In genomic region chr10:96293622-96294021, GRCm38 (mm10) we compare ENCODE assay signal across 21 mouse cellular contexts.
DNase-seq lines count a peak whose midpoint lies in the region; ATAC-seq and TF ChIP-seq lines count a peak whose summit lies in the region.
"Had no signal": no experiment of that assay in that cellular context is flagged by ENCODE, and none has a peak within 500 bp of the region (broad histone marks: within the 10 kb centered on the region; RNA-seq: fewer than 3 reads in every experiment).

No protein-coding gene starts in this region.

- no peaks in the 10 kb centered on the region for H3K36me3 ChIP-seq in forebrain, embryonic 14.5 days (ENCODE audit: control insufficient read depth, insufficient read depth, low read length)
- H3K36me3 ChIP-seq in forebrain, embryonic 12.5 days (replicated peaks), result no peaks in the 10 kb centered on the region
- no peaks in the 10 kb centered on the region for H3K36me3 ChIP-seq in midbrain, postnatal 0 days (ENCODE audit: insufficient read depth, low read length)
- no peaks in the 10 kb centered on the region for H3K36me3 ChIP-seq in midbrain, embryonic 13.5 days
- H3K36me3 ChIP-seq in forebrain, embryonic 16.5 days (ENCODE audit: control insufficient read depth, insufficient read depth), result no peaks in the 10 kb centered on the region
- H3K36me3 ChIP-seq: heart, embryonic 12.5 days; hindbrain, embryonic 13.5 days; limb, embryonic 10.5 days; midbrain, embryonic 10.5 days had no signal

- H3K4me1 ChIP-seq in forebrain, embryonic 14.5 days (ENCODE audit: control insufficient read depth, insufficient read depth, low read length), result no peaks in the 10 kb centered on the region; the same call in 1 of the 2 replicates
- H3K4me1 ChIP-seq in forebrain, embryonic 12.5 days, result no peaks in the 10 kb centered on the region
- H3K4me1 ChIP-seq in midbrain, postnatal 0 days (ENCODE audit: insufficient read depth, low read length), result no peaks in the 10 kb centered on the region
- H3K4me1 ChIP-seq in midbrain, embryonic 13.5 days (replicated peaks), result peaks cover 3% of the 10 kb centered on the region; the same call in 1 of the 2 replicates
- peaks cover 3% of the 10 kb centered on the region for H3K4me1 ChIP-seq in forebrain, embryonic 16.5 days (replicated peaks; ENCODE audit: control insufficient read depth, insufficient read depth, low read length)
- H3K4me1 ChIP-seq: heart, embryonic 12.5 days; hindbrain, embryonic 13.5 days; limb, embryonic 10.5 days; midbrain, embryonic 10.5 days had no signal

- H3K4me2 ChIP-seq in forebrain, embryonic 14.5 days (ENCODE audit: low read length), result no peak overlapping the region
- no peak overlapping the region for H3K4me2 ChIP-seq in forebrain, embryonic 12.5 days
- no peak overlapping the region for H3K4me2 ChIP-seq in midbrain, postnatal 0 days (ENCODE audit: low read depth, low read length, poor library complexity, severe bottlenecking)
- no peak overlapping the region for H3K4me2 ChIP-seq in midbrain, embryonic 13.5 days (replicated peaks)
- no peak overlapping the region for H3K4me2 ChIP-seq in forebrain, embryonic 16.5 days (ENCODE audit: low read length)
- H3K4me2 ChIP-seq: heart, embryonic 12.5 days; hindbrain, embryonic 13.5 days had no signal

- peak; percentile 68 for DNase-seq in forebrain, embryonic 14.5 days (ENCODE audit: low spot score)
- peak; percentile 31 for DNase-seq in midbrain, postnatal 0 days (ENCODE audit: low spot score)
- peak; percentile 43 for DNase-seq in NIH3T3 (ENCODE audit: low read depth)
- DNase-seq in kidney, postnatal 4 days, result no peak
- DNase-seq: B cell, adult 2 months; cerebellum, adult 9-10 months; gastrocnemius, postnatal 10 days; heart, adult 11 months; heart, postnatal 14 days; kidney, adult 8-10 months; kidney, postnatal 14 days; lung, adult 18-20 months; thymus, postnatal 4 days had no signal

- 0 out of 2 replicates have a peak, but pooled peaks have one; percentile 46 for ATAC-seq in forebrain, embryonic 14.5 days
- no peak for ATAC-seq in forebrain, embryonic 12.5 days (ENCODE audit: low FRiP score)
- ATAC-seq in midbrain, postnatal 0 days (ENCODE audit: low FRiP score), result no peak
- no peak for ATAC-seq in midbrain, embryonic 13.5 days
- peak; percentile 64 for ATAC-seq in forebrain, embryonic 16.5 days

- H3K9ac ChIP-seq in forebrain, embryonic 14.5 days (ENCODE audit: low read length), result no peak overlapping the region
- H3K9ac ChIP-seq in forebrain, embryonic 12.5 days, result no peak overlapping the region
- H3K9ac ChIP-seq in midbrain, postnatal 0 days (replicated peaks; ENCODE audit: low read length, poor library complexity, severe bottlenecking), result no peak overlapping the region
- no peak overlapping the region for H3K9ac ChIP-seq in midbrain, embryonic 13.5 days (replicated peaks)
- H3K9ac ChIP-seq in forebrain, embryonic 16.5 days (replicated peaks; ENCODE audit: low read depth, low read length), result no peak overlapping the region
- H3K9ac ChIP-seq: heart, embryonic 12.5 days; hindbrain, embryonic 13.5 days had no signal

- no peak overlapping the region for H3K4me3 ChIP-seq in forebrain, embryonic 14.5 days (ENCODE audit: low read depth, low read length)
- no peak overlapping the region for H3K4me3 ChIP-seq in forebrain, embryonic 12.5 days (replicated peaks)
- no peak overlapping the region for H3K4me3 ChIP-seq in midbrain, postnatal 0 days (ENCODE audit: low read depth, low read length)
- H3K4me3 ChIP-seq in midbrain, embryonic 13.5 days (replicated peaks), result no peak overlapping the region
- no peak overlapping the region for H3K4me3 ChIP-seq in forebrain, embryonic 16.5 days (replicated peaks; ENCODE audit: low read length)
- H3K4me3 ChIP-seq: heart, embryonic 12.5 days; hindbrain, embryonic 13.5 days; limb, embryonic 10.5 days; midbrain, embryonic 10.5 days had no signal

- WGBS in forebrain, embryonic 14.5 days, result 31% methylated on average over 7 of the region's 7 CpGs
- 47% methylated on average over 7 of the region's 7 CpGs for whole genome bisulfite sequencing in forebrain, embryonic 12.5 days
- 49% methylated on average over 7 of the region's 7 CpGs for WGBS in midbrain, postnatal 0 days
- WGBS in midbrain, embryonic 13.5 days, result 58% methylated on average over 7 of the region's 7 CpGs
- WGBS in forebrain, embryonic 16.5 days, result 28% methylated on average over 7 of the region's 7 CpGs

- H3K27me3 ChIP-seq in forebrain, embryonic 14.5 days (replicated peaks; ENCODE audit: control insufficient read depth, insufficient read depth, low read length), result no peaks in the 10 kb centered on the region
- H3K27me3 ChIP-seq in forebrain, embryonic 12.5 days, result 0 out of 2 replicates have a peak, but pooled peaks cover 2% of the 10 kb centered on the region
- no peaks in the 10 kb centered on the region for H3K27me3 ChIP-seq in midbrain, postnatal 0 days (ENCODE audit: insufficient read depth, low read length)
- H3K27me3 ChIP-seq in midbrain, embryonic 13.5 days, result no peaks in the 10 kb centered on the region
- H3K27me3 ChIP-seq in forebrain, embryonic 16.5 days (replicated peaks; ENCODE audit: control insufficient read depth, insufficient read depth, low read length), result no peaks in the 10 kb centered on the region
- H3K27me3 ChIP-seq: heart, embryonic 12.5 days; hindbrain, embryonic 13.5 days had no signal

- H3K27ac ChIP-seq in forebrain, embryonic 14.5 days (ENCODE audit: low read depth, low read length), result no peak overlapping the region
- H3K27ac ChIP-seq in forebrain, embryonic 12.5 days, result no peak overlapping the region
- no peak overlapping the region for H3K27ac ChIP-seq in midbrain, postnatal 0 days (ENCODE audit: low read depth, low read length)
- no peak overlapping the region for H3K27ac ChIP-seq in midbrain, embryonic 13.5 days
- H3K27ac ChIP-seq in forebrain, embryonic 16.5 days (ENCODE audit: low read length), result no peak overlapping the region
- H3K27ac ChIP-seq: hindbrain, embryonic 13.5 days; limb, embryonic 10.5 days; macrophage; midbrain, embryonic 10.5 days had no signal

- no peak for TF ChIP-seq CTCF in midbrain, postnatal 0 days (IDR thresholded peaks at IDR 0.05)

- no peaks in the 10 kb centered on the region for H3K9me3 ChIP-seq in forebrain, embryonic 14.5 days (replicated peaks; ENCODE audit: control insufficient read depth, low read length)
- H3K9me3 ChIP-seq in forebrain, embryonic 12.5 days, result no peaks in the 10 kb centered on the region
- no peaks in the 10 kb centered on the region for H3K9me3 ChIP-seq in midbrain, postnatal 0 days (ENCODE audit: low read length)
- no peaks in the 10 kb centered on the region for H3K9me3 ChIP-seq in midbrain, embryonic 13.5 days
- no peaks in the 10 kb centered on the region for H3K9me3 ChIP-seq in forebrain, embryonic 16.5 days (ENCODE audit: control insufficient read depth, low read length)
- H3K9me3 ChIP-seq: heart, embryonic 12.5 days; hindbrain, embryonic 13.5 days; limb, embryonic 10.5 days; midbrain, embryonic 10.5 days had no signal

Comparison
In these comparisons a context has a peak if more than half of its experiments do, and no peak if none do; other contexts are left out.
1. ATAC-seq: peak in forebrain, embryonic 14.5 days (single experiment) and forebrain, embryonic 16.5 days (single experiment); none in forebrain, embryonic 12.5 days (single experiment), midbrain, postnatal 0 days (single experiment) and midbrain, embryonic 13.5 days (single experiment).
2. DNase-seq: peak in forebrain, embryonic 14.5 days (single experiment), midbrain, postnatal 0 days (single experiment) and NIH3T3 (single experiment); none in kidney, postnatal 4 days (0 of 2).